Mouse (Mus musculus) brain, adult 2 months (tissue): ENCODE data around the gene Mov10.

ENCODE experiments used
- DNase-seq: peaks from one replicate; pipeline ENCODE4 v3.0.0; 2011; ENCODE audit warnings: low read depth, low spot score

Gene Mov10

DNA sequence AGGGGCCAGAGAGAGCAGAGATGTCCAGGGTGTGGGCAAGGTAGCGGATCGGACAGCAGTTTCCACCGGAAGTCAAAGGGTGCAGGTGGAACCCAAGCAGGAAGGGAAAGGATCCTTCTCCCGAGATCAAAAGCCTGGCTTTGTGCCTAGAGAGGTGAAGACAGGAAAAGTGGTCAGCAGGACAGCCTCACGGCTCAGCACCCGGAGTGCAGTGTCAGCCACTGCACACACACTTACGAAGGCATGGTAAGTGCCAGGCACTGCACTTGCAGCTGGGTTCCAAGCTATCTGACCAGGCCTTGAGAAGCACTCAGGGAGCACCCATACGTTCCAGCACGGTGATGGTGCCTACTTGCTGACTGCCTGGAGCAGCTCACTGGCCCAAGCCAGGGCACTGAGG, 12.8 kb downstream of the Mov10 start:
- no peak for DNase-seq

DNA sequence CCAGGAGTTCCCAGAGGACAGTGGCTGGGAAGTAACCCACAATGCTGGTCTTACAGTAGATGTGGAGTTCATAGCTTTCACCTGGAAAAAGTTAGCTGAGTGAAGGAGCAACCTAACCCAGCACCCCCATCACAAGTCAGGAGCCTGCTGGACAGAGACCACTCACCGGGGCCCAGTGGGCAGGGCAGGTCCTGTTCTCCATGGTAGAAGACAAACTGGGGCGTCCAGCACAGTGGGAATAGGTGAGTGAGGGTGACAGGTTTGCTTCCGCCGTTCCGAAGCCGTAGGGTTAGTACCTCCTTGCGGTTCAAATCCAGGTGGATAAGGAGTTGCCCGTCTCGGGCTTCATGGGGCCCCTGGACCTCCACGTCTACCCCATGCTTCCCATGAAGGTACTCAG, 14.1 kb downstream of the Mov10 start:
- no peak for DNase-seq

DNA sequence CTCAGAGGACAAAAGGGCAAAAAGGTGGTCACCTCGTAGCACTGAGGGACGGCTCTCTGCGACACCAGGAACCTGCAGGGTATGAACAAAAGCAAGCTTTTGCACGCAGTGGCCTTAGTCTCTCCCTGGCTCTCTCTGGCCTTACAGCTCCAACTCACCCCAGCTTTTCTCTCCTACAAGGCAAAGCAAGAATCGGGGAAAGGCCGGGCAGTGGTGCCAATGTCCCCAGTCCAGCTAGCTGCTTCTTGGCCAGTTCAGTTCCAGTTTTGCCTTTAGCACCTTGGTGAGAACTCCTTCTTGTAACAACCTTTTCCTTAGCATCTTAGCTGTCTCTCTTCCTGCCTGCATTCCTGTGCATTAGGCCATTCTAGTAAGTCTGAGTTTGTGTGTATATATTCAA, 16.9 kb downstream of the Mov10 start:
- no peak for DNase-seq

DNA sequence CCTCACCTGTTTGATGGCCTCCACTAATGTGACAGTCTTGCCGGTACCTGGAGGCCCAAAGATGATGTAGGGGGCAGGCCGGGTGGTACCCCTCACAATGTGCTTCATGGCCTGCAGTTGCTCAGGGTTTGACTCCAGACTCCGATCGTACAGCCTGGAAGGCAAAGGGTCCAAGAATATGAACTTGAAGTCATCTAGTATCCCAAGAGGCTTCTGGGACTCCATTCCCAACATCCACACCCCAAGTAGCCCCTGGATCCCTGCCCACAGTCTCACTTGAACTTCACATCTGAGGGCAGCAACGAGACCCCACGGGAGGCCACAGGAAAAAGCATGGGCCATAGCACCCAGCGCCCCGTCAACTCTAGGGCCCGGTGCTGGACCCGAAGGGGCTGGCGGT, 17.7 kb downstream of the Mov10 start:
- DNase-seq = no peak

- DNase-seq = no peak
These were observed 21.8 kb downstream of the Mov10 start for GRCm38 (mm10) chr3:104796430-104797082.

GRCm38 (mm10) chr3:104795661-104796340, 22.6 kb downstream of the Mov10 start:
- no peak for DNase-seq

GRCm38 (mm10) chr3:104794953-104795470, 23.4 kb downstream of the Mov10 start:
- no peak for DNase-seq

GRCm38 (mm10) chr3:104793871-104794828, 24.2 kb downstream of the Mov10 start:
- peak; percentile 49 for DNase-seq

DNA sequence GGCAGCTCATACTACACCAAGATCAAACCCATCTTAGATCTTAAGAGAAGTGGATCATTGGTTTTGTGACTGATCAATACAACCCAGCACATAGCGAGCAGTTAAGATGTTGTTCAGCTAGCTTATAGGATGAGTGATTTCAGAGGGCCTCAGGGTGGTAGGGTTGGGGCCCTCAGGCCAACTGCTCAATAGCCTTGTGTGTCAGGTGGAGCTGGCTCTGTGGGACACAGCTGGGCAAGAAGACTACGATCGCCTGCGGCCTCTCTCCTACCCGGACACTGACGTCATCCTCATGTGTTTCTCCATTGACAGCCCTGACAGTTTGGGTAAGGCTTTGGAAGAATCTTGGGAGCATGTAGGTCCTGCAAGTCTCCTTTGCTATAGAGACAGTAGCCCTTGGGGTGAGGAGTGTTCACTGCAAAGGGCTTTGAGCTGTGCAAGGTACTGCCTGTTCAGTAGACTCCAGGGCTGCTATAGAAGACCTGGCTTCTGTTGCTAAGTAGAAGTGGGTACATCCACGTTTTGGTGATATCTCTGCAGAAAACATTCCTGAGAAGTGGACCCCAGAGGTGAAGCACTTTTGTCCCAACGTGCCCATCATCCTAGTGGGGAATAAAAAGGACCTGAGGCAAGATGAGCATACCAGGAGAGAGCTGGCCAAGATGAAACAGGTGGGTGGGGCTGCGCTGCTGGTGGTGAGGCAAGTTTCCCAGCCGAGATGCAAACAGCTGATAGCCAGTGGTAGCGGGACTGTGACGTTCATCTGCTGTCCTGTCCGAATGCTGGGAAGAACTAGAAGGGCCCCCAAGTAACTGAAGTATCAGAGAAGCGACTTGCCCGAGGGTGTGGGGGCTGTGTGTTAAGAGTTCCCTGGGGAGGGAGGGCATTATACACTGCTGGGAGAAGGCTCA, 25.7 kb downstream of the Mov10 start:
- no peak for DNase-seq

DNA sequence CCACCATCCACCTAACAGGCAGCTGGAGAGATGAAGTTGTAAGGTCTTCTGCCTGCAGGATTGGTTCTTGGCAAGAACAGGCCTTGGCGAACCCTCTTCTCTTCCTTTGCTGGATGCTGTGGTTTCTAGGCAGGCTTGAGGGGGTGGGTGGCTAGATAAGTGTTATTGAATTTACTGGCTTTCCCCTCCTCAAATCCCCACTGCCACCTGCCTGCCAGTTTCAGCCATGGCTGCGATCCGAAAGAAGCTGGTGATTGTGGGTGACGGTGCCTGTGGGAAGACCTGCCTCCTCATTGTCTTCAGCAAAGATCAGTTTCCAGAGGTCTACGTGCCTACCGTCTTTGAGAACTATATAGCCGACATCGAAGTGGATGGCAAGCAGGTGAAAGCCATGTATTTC, 26.7 kb downstream of the Mov10 start:
- DNase-seq = peak; percentile 51

DNA sequence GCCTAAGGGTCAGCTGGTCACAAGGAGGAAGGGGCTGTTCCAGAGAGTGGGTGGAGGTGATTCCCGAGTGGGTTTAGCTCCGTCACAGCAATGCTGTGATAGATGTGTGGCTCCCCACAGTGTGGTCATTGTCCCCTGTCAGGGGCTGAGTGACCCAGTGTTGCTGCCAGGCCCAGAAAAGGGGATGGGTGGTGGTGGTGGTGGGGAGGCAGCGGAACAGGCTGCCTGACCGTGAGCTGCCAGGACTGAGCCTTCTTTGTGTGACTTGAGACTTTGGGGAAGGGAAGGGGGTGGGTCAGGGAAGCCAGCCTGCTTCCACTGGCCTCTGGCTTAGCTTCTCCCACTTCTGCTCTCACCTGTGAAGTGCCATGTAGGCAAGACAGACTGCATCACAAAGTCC, 27.3 kb downstream of the Mov10 start:
- DNase-seq = peak; percentile 33

GRCm38 (mm10) chr3:104790401-104790937, 27.9 kb downstream of the Mov10 start:
- DNase-seq = peak; percentile 76

- DNase-seq = peak; percentile 39
These were observed 28.5 kb downstream of the Mov10 start for GRCm38 (mm10) chr3:104789822-104790221.

DNA sequence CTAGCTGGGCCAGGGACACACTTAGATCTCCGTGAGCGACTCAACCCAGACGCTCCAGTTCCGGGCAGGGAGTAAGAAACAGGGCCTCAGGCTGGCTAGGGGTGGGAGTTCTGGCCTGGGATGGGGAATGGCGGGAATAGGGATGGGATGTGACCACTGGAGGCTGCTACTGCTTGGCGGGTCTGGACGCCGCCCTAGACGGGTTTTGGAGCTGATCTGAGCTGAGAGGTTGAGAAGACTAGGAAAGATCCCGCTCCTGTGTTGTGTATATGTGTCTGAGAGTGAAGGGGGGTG, 29.1 kb downstream of the Mov10 start:
- DNase-seq = no peak

DNA sequence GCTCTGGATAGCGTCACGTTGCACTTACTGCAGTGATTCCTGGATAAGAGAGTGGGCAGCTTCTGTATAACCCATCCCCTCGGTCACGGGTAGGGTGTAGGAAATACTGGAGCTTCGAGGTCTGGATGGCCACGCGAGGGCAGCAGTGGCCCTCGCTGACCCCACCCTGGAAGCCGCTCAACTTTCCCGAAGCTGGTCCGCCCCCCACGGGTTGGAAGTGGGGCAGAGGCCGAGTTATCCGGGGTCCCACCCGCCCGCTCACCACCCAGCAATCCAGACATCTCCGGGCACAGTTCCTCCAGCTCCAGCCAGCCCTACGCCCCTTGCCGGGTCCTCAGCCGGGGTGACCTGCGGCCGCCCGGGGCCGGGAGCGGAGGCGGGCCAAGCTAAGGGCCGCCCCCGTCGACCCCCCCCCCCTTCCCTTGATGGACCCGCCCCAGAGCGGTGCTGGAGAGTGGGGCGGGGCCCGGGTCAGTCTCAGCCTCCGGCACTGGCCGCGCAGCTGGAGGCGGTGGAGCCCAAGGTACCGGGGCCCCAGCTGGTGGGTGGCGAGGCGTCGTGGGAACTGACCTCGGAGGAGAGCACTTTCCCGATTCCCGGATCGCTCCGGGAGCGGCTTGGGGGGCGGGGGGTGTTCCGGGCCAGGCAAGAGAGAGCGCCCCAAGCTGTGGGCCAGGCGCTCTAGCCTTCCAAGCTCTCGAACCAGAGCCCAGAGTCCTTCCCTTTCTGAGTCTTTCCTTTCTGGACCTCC, 29.6 kb downstream of the Mov10 start:
- peak; percentile 63 for DNase-seq

GRCm38 (mm10) chr3:104788075-104788474, 30.3 kb downstream of the Mov10 start, which contains the start of gene Rhoc:
Gene Rhoc, plus strand, starts transcription at chr3:104788375.
- no peak for DNase-seq

DNA sequence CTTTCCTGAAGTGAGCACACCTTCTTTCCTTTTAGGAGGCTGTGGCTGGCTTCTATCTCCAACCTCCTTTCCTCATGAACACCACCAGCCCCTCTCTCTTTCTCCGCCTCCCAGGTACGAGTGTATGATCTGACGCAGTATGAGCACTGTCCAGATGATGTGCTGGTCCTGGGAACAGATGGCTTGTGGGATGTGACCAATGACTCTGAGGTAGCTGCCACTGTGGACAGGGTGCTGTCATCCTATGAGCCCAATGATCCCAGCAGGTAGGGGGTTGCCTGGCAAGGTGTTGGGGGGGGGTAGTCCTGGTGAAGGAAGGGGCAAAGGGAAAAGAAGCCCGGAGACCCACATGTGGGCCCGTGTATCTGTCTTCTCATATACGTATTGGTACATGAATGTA, 33.1 kb downstream of the Mov10 start:
- DNase-seq = no peak

DNA sequence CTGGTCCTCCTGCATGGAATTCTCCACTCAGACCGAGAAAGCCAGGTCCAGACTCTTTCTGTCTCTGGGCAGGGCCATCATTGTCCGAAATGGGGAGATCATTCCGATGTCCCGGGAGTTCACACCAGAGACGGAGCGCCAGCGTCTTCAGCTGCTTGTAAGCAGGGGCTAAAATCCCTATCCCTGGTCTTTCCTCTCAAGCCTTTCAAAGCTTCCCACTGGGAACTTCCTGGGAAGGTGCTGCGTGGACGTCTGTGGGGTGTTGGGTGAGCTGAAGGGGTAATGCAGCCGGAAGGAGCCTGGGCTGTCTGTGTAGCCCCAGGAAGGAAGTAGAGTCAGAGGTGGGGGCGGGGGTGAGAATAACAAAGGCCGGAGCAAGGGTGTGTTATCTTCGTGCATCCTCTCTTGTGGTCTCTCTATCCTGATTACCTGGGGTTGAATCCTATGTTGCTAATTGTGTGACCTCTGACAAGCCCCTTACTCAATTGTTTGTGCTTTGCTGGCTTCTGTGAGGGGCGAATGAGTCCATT, 34.3 kb downstream of the Mov10 start:
- no peak for DNase-seq

GRCm38 (mm10) chr3:104782061-104782681, 36.2 kb downstream of the Mov10 start:
- DNase-seq = no peak
